Mouse (Mus musculus) forebrain, embryonic 14.5 days (tissue): ENCODE results near the gene Kctd13. TPM values are rescaled to one million over a fixed set of nuclear protein-coding genes. Genes with fewer than 3 reads are reported as not detected.
A peak's percentile ranks its signal among the peaks of the same experiment; 100 is the strongest.

Experiments
- ATAC-seq: fragments of 200-750 bp; cut with Nextera tagmentation; 2 replicates; pipeline ENCODE4 v1.8.0; 2017; ENCODE audit warnings: mild to moderate bottlenecking, moderate library complexity
- DNase-seq: peaks from one replicate; pipeline ENCODE4 v3.0.0-alpha.2; 2015; ENCODE audit warnings: low spot score
- H3K27ac ChIP-seq: fragments of 300-500 bp; sonication (generic); 2 replicates; pipeline ENCODE4 v1.5.1; 2014; ENCODE audit warnings: low read depth, mild to moderate bottlenecking, control low read depth, low read length, moderate library complexity
- H3K27me3 ChIP-seq: fragments of 300-500 bp; sonication (generic); replicated peaks from 2 replicates; pipeline ENCODE4 v1.6.1; 2014; ENCODE audit warnings: low read length, control low read depth, mixed read lengths; ENCODE audit not compliant: control insufficient read depth, insufficient read depth
- H3K36me3 ChIP-seq: fragments of 300-500 bp; sonication (generic); 2 replicates; pipeline ENCODE4 v1.6.1; 2014; ENCODE audit warnings: low read length, control low read depth; ENCODE audit not compliant: control insufficient read depth, insufficient read depth
- H3K4me1 ChIP-seq: fragments of 300-500 bp; sonication (generic); 2 replicates; pipeline ENCODE4 v1.6.1; 2014; ENCODE audit warnings: antibody characterized with exemption, low read length, control low read depth; ENCODE audit not compliant: control insufficient read depth, insufficient read depth
- H3K4me2 ChIP-seq: fragments of 300-500 bp; sonication (generic); 2 replicates; pipeline ENCODE4 v1.6.1; 2014; ENCODE audit warnings: mild to moderate bottlenecking, control low read depth, low read length
- H3K4me3 ChIP-seq: fragments of 300-500 bp; sonication (generic); 2 replicates; pipeline ENCODE4 v1.5.1; 2014; ENCODE audit warnings: low read depth, low read length, control low read depth
- H3K9ac ChIP-seq: fragments of 300-500 bp; sonication (generic); 2 replicates; pipeline ENCODE4 v1.6.1; 2014; ENCODE audit warnings: mild to moderate bottlenecking, low read length, control low read depth, moderate library complexity
- H3K9me3 ChIP-seq: fragments of 300-500 bp; sonication (generic); replicated peaks from 2 replicates; pipeline ENCODE4 v1.6.1; 2016; ENCODE audit warnings: low read length, control low read depth, mixed read lengths; ENCODE audit not compliant: control insufficient read depth
- WGBS: fragments of 180-500 bp; shearing (Covaris S2); extraction: QIAGEN DNeasy Blood & Tissue Kit; methylation state at CpG from one replicate; pipeline ENCODE4 v1.1.7; 2014; 5-methylcytosine and 5-hydroxymethylcytosine counted together
- polyA plus RNA-seq: library from polyadenylated mRNA; unstranded; fragments of >200 nt; fragmentation: Nextera tagmentation; extraction: Ambion mirVana; gene quantifications from 2 replicates; pipeline ENCODE4 v1.2.1, GENCODE M21; 2014

Gene Kctd13
- polyA plus RNA-seq, 1 experiment from 2014 or later, result 69.3 TPM

GRCm38 (mm10) chr7:126983113-126983512 is 54.4 kb downstream of the Kctd13 start:
- no peaks in the 10 kb centered on the region for H3K27me3 ChIP-seq
- no peak overlapping the region for H3K9ac ChIP-seq
- WGBS, result 88% methylated on average over 7 of the region's 7 CpGs
- DNase-seq (no peak), ATAC-seq (no peak)
- no peak overlapping the region for H3K4me3 ChIP-seq
- H3K4me2 ChIP-seq, result no peak overlapping the region
- H3K9me3 ChIP-seq, result no peaks in the 10 kb centered on the region
- H3K36me3 ChIP-seq, result peaks cover 25% of the 10 kb centered on the region
- no peaks in the 10 kb centered on the region for H3K4me1 ChIP-seq
- H3K27ac ChIP-seq, result no peak overlapping the region

GRCm38 (mm10) chr7:126984667-126985444 is 56.2 kb downstream of the Kctd13 start:
- no peak overlapping the region for H3K27ac ChIP-seq
- no peak overlapping the region for H3K9ac ChIP-seq
- DNase-seq (no peak), ATAC-seq (no peak)
- H3K4me3 ChIP-seq, result no peak overlapping the region
- H3K4me2 ChIP-seq, result no peak overlapping the region
- peaks cover 8% of the 10 kb centered on the region for H3K36me3 ChIP-seq
- H3K4me1 ChIP-seq, result no peaks in the 10 kb centered on the region
- no peaks in the 10 kb centered on the region for H3K27me3 ChIP-seq
- 66% methylated on average over 10 of the region's 10 CpGs for WGBS
- H3K9me3 ChIP-seq, result no peaks in the 10 kb centered on the region

- no peak overlapping the region for H3K4me2 ChIP-seq
- H3K9me3 ChIP-seq, result no peaks in the 10 kb centered on the region
- H3K27ac ChIP-seq, result no peak overlapping the region
- no peak overlapping the region for H3K9ac ChIP-seq
- no peaks in the 10 kb centered on the region for H3K4me1 ChIP-seq
- no peak overlapping the region for H3K4me3 ChIP-seq
- H3K27me3 ChIP-seq, result no peaks in the 10 kb centered on the region
- DNase-seq, result peak; percentile 13
- H3K36me3 ChIP-seq, result no peaks in the 10 kb centered on the region
- 42% methylated on average over 9 of the region's 9 CpGs for WGBS
- no peak for ATAC-seq
Measured at GRCm38 (mm10) chr7:126986319-126986718, 57.6 kb downstream of the Kctd13 start.

- Histone ChIP-seq H3K9me3 (no peaks in the 10 kb centered on the region), H3K27me3 (no peaks in the 10 kb centered on the region), H3K4me1 (no peaks in the 10 kb centered on the region), H3K27ac (no peak overlapping the region), H3K36me3 (no peaks in the 10 kb centered on the region), H3K4me2 (no peak overlapping the region), H3K4me3 (no peak overlapping the region), H3K9ac (no peak overlapping the region)
- WGBS, result 65% methylated on average over 8 of the region's 8 CpGs
- DNase-seq, result no peak
- ATAC-seq, result no peak
Measured at GRCm38 (mm10) chr7:126988816-126989215, 60.1 kb downstream of the Kctd13 start.

Other genes starting within 250 kb of the Kctd13 start
- gene Bola2, start 233.5 kb upstream of the Kctd13 start, polyA plus RNA-seq, result 147 and 164 TPM in 2 replicates
- 8.8 and 10.1 TPM in 2 replicates for gene Slx1b, start 233.1 kb upstream of the Kctd13 start, polyA plus RNA-seq
- gene Coro1a, start 221.1 kb upstream of the Kctd13 start, polyA plus RNA-seq, result 97.2 and 111 TPM in 2 replicates
- gene Mapk3, start 169.3 kb upstream of the Kctd13 start, polyA plus RNA-seq, result 90.8 and 99.7 TPM in 2 replicates
- gene Gdpd3, start 162.5 kb upstream of the Kctd13 start, polyA plus RNA-seq, result 1.2 and 1.3 TPM in 2 replicates
- gene Ypel3, start 151.9 kb upstream of the Kctd13 start, polyA plus RNA-seq, result 206 and 230 TPM in 2 replicates
- gene Tbx6, start 147.4 kb upstream of the Kctd13 start, polyA plus RNA-seq, result 0.42 and 0.47 TPM in 2 replicates
- 231 and 256 TPM in 2 replicates for gene Ppp4c, start 136.4 kb upstream of the Kctd13 start, polyA plus RNA-seq
- 31.3 and 37.4 TPM in 2 replicates for gene Fam57b, start 131.2 kb upstream of the Kctd13 start, polyA plus RNA-seq
- not detected in 2 replicates for gene 4930451I11Rik, start 97.2 kb upstream of the Kctd13 start, polyA plus RNA-seq
- gene Doc2a, start 81.5 kb upstream of the Kctd13 start, polyA plus RNA-seq, result 4.9 and 6.7 TPM in 2 replicates
- gene Hirip3, start 66.9 kb upstream of the Kctd13 start, polyA plus RNA-seq, result 12.0 and 13.7 TPM in 2 replicates
- 91.3 and 104 TPM in 2 replicates for gene Ino80e, start 66.5 kb upstream of the Kctd13 start, polyA plus RNA-seq
- gene Taok2, start 44.2 kb upstream of the Kctd13 start, polyA plus RNA-seq, result 25.9 and 31.0 TPM in 2 replicates
- gene Tmem219, start 6.0 kb upstream of the Kctd13 start, polyA plus RNA-seq, result 34.3 and 44.9 TPM in 2 replicates
- 4.4 and 6.0 TPM in 2 replicates for gene Asphd1, start 20.7 kb downstream of the Kctd13 start, polyA plus RNA-seq
- gene Sez6l2, start 21.7 kb downstream of the Kctd13 start, polyA plus RNA-seq, result 33.8 and 34.6 TPM in 2 replicates
- gene Cdipt, start 47.0 kb downstream of the Kctd13 start, polyA plus RNA-seq, result 92.4 and 96.0 TPM in 2 replicates
- gene Cdiptos, start 47.2 kb downstream of the Kctd13 start, polyA plus RNA-seq, result 0.51 and 1.0 TPM in 2 replicates
- 1.8 and 2.7 TPM in 2 replicates for gene Mvp, start 85.7 kb downstream of the Kctd13 start, polyA plus RNA-seq
- 0.34 and 0.74 TPM in 2 replicates for gene Pagr1b, start 87.6 kb downstream of the Kctd13 start, polyA plus RNA-seq
- gene Pagr1a, start 88.5 kb downstream of the Kctd13 start, polyA plus RNA-seq, result 22.3 and 25.1 TPM in 2 replicates
- gene Gm42742, start 92.2 kb downstream of the Kctd13 start, polyA plus RNA-seq, result 65.0 and 68.5 TPM in 2 replicates
- 13.7 and 20.1 TPM in 2 replicates for gene Prrt2, start 92.3 kb downstream of the Kctd13 start, polyA plus RNA-seq
- gene Maz, start 98.2 kb downstream of the Kctd13 start, polyA plus RNA-seq, result 53.1 and 54.1 TPM in 2 replicates
- 75.9 and 91.8 TPM in 2 replicates for gene Kif22, start 113.6 kb downstream of the Kctd13 start, polyA plus RNA-seq
- not detected in 2 replicates for gene Zg16, start 158.4 kb downstream of the Kctd13 start, polyA plus RNA-seq
- 1.5 and 2.2 TPM in 2 replicates for gene AI467606, start 162.5 kb downstream of the Kctd13 start, polyA plus RNA-seq
- 0.66 and 0.91 TPM in 2 replicates for gene Qprt, start 193.3 kb downstream of the Kctd13 start, polyA plus RNA-seq
- gene Spn, start 208.9 kb downstream of the Kctd13 start, polyA plus RNA-seq, result not detected in 2 replicates